Mouse (Mus musculus): ENCODE results near the gene Tfip11.
A peak's percentile ranks its signal among the peaks of the same experiment; 100 is the strongest.

The Tfip11 gene

DNA sequence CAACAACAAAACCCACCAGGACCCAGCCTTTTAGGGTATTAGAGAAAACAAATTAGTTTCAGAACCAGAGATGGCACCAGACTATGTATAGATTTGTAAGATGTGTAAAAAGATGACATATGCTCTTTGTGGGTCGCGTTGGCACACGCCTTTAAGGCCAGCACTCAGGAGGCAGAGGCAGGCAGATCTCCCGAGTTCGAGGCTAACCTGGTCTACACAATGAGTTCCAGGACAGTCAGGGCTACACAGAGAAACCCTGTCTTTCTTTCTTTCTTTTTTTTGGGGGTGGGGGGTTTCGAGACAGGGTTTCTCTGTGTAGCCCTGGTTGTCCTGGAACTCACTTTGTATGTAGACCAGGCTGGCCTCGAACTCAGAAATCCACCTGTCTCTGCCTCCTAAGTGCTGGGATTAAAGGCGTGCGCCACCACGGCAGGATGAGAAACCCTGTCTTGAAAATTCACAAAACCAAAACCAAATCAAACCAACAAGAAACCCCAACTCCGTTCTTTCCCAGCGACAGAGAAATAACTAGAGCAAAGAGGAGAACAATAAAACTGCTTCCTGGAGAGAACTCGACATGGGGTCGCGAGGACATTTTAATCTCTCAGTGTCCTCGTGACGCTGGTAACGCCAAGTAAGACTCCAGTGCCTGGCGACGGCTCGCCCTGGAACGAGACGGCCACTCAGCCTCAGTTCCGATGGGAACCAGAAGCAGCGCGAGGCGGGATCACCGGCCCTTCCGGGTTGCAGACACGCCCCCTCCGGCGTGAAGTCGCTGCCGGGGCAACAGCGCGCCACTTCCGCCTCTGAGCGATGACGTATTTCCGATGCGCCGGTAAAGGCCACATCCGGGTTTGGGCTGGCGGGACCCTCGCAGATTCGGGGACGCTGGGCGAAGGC, at the start of gene Tfip11:
Gene Tfip11, plus strand, starts transcription at position 813 of the 900 bp plus-strand sequence.
- DNase-seq = peak; percentile 94

DNA sequence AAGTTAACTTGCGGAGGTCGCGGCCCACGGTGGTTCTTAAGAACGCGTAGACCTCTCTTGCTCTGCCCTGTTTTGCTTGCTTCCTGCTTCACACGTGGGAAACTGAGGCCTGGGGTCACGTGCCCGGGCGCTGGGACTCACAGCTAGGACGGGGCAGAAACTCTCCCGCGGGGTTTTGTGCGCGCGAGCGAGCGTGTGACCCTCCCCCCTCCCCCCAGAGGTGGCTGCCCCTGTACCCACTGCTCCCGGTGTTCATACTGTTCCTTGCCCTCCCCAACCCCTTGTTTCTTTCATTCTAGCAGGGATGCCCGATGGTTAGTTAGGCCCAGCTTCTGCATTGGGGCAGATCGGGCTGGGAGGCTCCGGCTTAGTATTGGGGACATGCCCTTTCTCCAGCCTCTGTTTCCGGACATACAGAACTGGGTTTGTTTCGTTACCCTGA, 49.2 kb upstream of the Tfip11 start:
- no peak for DNase-seq

DNA sequence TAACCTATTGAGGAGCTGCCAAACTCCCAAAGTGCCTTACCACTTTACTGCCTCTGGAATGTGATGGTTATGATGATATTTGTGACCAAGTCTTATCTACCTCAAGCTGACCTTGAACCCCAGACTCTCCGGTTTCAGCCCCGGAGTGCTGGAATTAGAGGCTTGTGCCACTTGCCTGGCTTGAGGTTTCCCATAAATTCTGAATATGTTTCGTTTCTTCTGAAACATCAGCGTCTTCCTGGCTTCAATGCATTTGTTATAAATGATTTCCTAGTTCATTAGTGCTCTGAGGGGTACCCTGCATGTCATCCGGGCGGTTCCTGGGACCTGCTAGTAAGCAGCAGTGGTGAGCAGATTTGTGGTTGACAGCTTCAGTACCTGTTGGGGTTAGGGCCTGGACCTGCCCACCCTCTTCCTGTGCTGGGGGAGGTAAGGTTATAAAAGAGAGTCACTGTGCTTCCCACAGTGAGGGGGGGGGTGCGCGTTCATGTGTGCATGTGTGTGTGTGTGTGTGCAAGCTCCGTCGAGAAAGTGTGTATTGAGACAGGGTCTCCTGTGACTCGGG, 48.2 kb upstream of the Tfip11 start:
- no peak for DNase-seq

DNA sequence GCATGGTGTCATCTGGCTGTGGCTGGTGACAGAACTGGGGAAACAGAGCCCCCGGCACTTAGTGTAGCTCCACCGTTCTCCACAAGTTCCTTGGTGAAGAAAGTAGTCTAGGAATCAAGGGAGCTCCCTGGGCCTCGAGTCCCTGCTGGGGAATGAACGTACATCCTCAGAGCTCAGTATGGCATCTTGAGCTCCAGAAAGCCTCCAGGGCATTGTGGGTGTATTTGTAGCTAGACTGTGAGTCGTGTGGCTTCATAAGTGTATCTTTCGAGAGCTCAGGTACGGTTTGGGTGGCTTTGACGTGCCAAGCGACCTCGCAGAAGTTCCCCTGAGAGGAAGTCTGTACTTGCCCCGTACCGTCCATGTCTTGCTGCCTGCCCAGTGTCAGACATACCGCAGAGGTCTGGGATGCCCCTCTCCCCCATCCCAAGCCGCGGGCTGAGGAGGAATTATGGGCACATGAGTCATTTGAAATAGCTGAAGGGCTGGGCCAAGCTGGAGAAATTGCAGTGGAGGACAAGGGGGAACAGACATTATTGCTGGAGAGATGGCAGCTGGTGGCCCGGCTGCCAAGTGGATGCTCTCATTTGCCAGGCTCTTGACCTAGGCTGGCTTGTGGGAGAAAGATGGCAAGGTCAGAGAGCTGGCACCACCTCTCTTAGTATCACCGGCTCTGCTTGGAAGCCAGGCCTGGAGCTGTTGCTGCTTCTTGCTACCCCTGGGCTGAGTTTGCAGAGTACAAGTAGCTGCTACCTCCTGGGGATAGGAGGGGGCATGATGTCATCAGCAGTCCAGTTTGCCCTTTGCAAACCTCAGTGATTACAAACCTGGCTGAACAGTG, 46.8 kb upstream of the Tfip11 start:
- DNase-seq = peak; percentile 68

DNA sequence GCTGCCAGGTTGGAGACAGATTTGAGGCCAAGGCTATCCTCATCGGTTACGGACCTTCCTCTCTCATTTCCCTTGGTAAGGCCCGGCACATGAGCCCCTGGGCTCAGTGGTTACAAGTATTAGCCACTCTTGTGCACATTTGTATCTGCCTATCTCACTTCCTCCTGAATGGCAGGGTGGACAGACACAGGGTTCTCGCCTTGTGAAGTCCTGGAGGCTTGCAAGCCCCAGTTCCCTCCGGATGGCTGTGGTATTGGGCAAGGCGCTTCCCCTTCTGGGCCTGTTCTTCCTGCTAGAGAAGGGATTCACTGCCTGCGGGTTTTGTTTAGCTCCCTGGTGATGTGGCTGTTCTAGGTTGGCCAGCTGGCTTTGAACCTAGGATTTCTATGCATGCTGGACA, 46.0 kb upstream of the Tfip11 start:
- DNase-seq = no peak

DNA sequence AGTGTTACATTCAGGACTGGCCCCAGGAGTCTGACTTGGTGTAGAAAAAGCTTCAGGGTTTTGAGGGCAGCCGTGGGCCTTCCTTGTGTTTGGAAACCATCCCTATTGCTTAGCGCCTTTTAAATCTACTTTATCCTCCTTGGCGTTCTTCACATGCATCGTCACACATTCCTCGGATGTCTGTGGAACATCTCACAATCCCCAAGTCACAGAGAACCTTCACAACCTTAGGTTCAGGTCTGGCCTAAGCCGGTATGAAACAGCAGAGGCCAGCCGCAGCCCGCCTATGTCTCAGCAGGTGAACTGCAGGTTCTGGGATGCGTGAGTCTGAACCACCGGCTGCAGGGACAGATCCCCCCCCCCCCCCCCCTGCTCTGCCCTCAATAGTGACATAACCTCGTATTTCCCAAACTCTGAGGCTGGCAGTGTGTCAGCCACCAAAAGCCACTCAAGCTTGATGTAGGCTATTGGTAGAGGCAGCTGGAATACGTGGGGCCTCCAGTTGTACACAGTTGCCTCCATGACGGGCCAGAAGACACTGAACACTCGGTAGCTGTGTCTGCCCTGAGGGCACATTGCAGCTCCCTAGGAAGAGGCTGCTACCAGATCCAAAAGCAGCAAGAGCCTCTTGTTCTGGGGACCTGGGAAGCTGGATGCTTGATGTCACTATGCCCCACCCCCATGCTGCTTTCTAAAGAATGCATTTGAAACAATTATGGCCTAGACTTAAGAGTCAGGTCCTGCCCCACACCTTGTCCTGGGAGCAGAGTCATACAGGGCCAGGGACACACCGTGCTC, 45.1 kb upstream of the Tfip11 start:
- DNase-seq = no peak

DNA sequence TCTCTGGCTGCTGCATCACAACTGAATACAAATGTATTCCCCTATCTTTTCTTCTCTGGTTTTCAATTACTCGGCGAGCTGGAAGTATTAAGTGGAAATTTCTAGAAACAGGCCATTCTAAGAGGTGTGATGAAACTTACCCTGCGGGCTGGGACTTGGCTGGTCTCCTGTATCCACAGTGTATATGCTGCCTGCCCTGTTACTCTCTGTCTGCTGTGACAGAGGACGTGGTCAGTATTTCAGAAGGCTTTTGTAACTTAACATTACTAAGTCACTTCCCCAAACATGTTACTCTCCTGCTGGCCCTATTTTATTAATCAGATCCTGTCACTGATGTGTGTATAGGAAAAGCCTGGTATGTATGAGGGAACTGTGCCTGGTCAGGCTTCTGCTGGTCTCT, 44.5 kb upstream of the Tfip11 start:
- DNase-seq = no peak

DNA sequence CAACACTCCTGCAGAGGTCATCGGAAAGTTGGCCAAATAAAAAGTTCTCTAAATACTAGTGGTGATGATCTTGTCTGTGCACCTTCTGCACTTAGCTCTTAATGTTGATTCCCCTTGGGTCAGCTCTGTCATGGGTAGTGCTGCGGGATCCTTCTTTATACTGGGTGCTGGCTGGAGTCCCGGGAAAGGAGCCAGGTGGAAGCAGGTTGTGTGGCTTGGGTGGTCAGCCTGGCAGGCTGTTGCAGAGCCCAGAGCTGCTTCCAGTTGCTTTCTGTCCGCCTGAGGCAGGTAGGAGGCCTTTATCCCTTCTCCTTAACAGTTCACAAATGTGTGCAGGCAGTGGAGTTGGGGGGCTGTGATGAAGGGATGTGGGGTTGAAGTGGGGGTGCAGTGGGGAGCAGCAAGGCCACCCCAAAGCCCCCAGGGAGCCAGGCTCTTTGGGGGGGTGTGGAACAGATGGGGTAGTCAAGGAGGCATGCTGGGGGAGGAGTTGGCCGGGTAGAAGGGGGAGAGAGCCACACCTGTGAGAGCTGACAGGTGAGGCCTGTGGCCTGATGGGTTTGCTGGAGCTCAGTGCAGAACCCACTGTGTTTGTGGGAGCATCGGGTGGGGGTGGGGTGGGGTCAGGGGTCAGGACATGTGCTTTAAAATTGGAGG, 43.9 kb upstream of the Tfip11 start:
- DNase-seq = no peak

DNA sequence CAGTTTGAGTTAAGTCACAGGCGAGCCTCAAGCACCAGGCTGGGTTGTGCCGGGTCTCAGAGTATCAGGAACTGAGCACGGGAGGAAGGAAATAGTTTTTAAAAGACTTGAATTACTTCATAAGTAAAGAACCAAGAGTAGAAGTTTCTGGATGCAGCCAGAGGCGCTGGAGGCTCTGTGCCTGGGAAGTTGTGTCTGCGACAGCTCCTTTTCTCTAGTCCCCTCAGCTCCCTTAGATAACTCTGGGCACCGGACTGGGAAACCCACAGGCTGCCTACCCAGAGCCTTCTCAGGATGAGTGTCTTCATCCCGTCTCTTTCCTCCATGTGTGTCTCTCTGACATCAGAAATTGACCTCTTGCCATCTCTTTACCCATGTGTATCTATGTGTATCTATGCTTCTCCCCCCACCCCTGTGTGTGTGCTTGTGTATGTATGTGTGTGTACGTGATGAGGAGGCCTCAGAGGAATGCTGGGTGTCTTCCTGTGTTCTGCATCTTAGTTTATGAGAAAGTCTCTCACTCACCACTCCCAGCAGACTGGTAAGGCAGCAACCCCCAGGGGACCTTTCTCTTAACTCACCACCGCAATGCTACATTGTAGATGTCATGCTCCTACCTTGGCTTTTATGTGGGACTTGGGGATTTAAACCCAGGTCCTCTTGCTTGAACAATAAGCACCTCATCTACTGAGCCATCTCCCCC, 43.2 kb upstream of the Tfip11 start:
- DNase-seq = no peak

DNA sequence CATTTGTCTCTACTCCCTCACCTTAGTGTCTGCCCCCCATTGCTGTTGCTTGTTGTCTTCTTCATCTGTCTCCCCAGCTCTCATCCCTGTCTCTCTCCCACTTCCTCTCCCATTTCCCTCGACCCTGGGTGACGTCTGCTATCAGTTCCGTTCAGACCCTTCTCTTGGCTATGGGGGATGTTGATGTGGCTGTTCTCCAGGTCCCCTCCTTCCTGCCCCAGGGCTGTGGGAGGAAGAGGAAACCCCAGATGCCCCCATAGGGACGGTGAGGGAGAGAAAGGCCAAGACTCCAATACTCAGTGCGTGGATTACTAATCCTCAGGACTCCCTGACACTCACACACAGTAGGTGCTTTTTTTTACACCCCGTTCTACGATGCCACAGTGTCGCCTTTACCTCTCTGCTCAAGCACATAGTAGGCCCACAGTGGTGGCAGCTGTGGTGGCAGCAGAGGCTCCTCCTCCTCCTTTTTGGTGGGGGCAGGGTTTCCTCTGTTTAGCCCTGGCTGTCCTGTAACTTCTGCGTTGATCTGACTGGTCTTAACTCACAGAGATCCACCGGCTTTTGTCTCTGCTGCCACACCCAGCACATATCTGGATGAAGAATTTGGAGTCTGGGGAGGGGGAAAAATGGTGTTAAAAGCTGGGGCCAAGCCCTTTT, 42.5 kb upstream of the Tfip11 start:
- DNase-seq = no peak

DNA sequence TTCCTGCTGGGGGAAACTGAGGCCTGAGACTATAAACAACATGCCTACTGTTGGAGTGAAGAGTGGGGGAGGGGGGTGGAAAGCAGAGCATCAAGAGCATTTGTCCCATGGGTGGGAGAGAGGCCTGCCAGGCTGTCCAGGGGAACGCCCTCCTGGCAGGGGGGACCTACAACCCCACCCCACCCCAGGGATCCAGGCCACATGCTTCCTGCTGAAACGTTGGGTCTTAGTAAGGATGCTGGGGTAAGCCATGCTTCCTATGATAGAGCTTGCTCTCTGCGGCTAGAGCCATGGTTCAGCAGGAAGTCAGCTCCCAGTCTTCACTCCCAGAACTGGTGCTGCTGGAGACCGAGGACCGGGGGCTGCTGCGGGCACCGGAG, 42.0 kb upstream of the Tfip11 start:
- no peak for DNase-seq

DNA sequence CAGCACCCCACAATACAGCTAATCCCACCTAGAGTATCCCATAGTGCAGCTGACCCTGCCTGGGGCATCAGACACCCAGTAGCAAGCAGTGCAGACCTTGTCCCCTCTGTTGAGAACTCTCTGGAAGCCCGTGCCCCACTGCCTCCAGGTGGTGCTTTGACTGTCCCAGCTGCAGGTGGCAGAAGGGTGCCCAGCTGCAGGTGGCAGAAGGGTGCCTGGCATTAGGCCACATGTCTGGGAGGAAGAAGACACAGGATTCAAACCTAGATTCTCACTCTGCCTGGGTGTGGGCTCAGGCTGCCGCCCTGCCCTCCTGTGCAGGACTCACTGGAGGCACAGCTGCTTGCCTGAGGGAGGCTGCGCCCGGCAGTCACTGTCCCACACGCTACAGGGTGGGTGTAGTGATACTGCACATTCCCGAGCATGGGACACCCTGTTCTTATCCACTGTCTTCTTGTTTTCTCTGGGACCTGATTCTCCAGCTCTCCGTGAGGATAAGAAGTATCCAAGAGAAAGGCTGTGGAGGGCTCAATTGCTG, 40.5 kb upstream of the Tfip11 start:
- peak; percentile 52 for DNase-seq

DNA sequence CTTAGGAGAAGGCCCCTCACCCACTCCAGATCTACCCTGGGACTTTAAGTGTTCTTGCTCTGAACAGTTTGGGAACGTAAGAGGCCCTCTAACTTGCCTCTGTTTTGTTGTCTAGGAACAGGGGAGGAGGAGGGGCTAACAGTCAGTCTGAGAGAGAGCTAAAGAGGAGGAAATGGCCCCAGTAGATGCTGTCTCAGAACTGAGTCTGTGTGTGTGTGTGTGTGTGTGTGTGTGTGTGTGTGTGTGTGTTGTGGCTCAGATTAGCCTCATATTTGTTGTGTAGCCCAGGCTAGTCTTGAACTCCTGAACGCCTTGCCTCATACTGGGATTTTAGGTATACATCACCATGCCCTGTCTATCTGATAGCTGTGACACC, 39.6 kb upstream of the Tfip11 start:
- no peak for DNase-seq

DNA sequence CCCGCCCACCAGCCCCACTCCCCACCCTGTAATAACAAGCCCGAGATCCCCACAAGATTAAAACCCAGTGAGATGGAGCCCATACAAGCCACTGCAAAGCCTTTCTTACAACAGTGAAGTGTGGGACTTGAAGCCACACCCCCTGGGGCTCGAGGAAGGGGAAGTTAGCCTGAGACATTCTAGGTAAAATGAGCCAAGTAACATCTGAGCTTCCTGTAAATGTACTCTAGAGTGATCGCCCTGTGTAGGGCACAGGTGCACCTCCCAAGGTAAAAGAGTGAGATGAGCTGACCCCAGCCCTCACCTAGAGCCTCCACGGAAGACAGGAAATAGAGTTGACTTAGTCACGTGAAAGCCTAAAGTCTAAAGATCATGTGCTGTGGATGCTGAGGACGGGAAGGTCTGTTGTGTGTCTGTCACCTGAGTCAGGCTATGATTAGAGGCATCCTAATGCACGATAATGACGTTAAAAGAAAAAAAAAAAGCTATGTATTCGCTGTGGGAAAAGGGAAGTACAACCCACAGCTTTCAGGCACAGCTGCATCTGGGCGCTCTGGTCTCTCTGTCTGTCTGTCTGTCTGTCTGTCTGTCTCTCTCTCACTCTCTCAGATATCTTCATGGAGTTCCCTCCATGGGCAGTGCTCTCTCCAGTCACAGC, 39.0 kb upstream of the Tfip11 start:
- no peak for DNase-seq

DNA sequence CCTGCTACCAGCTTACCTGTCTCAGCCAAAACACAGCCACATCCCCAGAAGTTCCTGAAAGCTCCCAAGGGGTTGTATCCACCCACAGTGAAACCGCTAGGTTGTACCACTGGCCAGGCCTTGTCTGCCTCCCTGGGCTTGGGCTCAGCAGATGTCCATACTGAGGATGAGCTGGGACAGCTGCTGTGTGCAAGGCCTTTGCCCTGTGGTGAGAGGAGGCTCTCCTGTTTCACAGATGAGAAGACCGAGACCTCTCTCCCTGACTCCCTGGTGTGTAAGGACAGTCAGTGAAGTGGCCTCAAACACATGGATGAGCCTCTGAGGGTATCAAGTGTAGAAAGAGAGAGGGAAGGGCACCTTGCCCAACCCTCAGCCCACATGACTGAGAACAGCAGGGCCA, 38.5 kb upstream of the Tfip11 start:
- no peak for DNase-seq

DNA sequence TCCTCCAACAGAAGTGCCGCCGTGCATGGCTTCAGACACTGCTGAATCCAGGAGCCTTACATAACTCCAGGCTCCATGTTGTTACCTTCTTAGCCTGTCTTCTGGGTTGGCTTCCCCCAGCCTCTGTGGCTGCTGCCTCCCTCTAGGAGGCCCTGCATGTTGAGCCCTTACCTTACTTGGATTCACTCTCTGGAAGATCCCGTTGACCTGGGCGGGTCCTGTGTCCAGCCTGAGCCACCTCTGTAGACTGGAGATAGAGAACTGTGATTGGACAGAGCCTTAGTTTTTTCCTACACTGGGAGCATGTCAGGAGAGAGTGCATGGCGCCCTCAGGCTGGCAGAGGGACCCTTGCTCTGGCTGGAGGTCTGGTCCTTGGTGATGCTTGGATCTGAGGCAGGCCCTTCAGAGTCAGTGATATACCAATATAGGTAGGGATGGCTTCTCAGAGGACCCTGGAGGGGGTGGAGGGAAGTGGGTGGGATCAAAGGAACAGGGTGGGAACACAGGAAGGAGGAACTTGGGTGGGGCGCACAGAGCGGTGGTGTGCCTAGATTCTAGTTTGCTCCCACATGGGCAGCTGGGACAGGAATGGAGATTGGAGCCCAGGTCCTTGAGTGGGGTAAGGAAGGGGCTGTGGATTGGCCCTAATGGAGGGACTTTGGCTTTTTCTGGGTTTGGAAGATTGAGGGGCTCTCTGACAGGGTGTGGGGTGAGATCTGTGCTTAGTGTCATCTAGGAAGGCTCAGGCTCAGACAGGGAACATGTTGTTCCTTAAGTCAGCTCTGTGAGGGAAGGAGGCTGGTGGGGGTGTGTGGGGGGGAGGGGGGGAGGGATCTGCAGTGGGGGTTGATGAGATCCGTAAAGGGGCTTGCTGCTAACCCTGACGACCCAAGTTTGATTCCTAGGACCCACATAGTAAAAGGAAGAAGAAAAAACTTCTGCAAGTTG, 37.7 kb upstream of the Tfip11 start:
- no peak for DNase-seq

DNA sequence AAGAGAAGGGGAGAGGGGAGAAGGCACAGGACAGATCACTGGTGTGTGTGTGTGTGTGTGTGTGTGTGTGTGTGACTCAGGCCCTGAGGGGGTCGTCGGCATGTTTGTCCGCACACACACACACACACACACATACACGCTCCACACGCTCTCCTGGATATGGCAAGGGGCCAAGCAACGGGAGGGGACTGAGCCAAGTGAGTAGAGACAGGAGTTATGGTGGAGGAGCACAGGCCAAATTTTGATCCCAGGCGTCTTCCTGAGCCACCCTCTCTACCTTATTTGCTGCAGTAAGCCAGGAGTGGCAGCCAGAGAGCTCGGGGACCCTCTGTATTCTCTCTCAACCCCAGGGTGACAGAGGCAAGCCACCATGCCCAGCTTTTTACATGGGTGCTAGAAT, 36.9 kb upstream of the Tfip11 start:
- DNase-seq = peak; percentile 60

DNA sequence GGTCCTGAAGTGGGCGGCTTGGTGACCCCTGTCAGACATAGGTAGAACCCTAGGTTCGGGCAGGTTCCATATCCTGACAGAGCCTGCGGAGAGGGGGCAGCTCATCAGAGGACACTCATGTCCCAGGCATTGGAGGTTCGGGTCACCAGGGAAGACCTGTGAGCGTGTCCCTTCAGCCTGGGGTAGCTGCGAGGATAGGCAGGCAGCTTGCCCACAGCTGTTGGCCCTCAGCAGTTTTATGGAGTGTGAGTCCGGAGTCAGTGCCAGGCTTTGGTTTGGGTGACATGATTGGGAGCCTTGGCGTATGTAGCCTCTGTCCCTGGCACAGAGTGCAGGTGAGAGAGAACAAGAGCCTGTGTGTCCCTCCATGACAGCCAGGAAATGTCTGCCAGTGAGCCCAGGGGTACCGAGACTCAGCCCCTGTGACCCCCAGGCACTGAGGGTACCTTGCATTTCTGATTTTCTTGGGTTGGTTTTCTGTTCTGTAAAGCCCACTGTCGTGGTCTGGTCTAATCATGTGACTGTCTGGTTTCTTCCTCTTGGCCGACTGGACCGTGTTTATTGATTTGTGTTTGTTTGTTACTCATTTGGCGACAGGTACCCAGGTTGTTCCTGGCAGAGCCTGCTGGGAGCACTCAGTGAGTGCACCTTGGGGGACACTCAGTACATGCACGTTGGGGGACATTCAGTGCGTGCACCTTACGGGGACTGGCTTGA, 36.2 kb upstream of the Tfip11 start:
- DNase-seq = peak; percentile 65

Data from cerebellum, adult 9-10 months (tissue).